Mouse (Mus musculus): ENCODE measurements around the gene Scg2.

Scg2 gene

DNA sequence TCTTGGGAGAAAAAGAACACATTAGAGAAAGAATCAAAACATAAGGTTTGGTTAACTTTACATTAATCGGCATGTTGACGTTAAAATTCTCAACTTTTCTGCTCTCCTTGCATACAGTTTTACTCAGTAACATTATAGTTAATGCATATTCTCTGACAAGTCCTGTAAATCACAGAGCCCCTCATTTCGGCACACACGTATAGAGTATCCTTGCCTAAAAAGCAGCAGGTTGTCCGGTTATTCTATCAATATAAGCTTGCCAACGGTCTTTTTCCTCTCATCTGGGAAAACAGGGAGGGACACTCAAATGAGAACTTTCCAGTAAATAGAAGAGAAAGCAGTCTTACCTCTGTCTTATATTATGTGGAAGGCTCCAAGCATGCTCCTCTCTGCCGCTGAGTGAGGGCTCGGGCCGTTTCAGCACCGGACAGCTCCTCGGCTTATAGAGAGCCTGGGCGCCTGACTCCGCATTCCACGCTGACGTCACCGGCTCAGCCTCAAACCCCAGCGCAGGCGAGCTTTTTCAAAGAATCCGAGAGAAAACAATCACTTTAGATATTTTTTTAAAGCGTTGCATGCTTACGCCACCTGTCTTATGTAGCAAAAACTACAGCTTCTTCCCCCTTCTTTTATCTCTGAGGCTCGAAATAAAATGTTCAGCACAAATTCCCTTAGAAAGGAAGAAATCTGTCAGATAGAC is at the start of gene Scg2:
Gene Scg2 (minus strand): TSS at position 512 of the 700 bp plus-strand sequence.
- peak; percentile 68 for DNase-seq (ENCODE audit: extremely low spot score, low read depth, low spot score)

DNA sequence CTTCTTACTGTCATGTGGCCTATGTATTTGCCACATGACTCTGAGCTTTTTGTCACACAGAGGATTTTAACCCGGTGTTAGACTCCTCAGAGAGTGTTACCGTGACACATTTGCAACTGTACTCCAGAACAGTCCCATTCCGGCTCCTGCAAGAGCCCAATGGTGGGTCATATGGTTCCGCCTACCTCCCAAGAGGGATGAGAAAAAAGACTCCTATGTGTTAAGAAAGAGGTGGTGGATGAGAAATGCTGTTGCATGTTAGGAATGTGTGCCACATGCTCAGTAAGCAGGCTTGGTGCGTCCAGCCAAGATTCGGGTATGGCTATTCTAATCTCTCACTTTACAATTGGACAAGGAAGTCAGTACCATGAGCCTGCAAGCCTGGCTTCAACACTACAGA is 45.6 kb upstream of the Scg2 start:
- DNase-seq (ENCODE audit: extremely low spot score, low read depth, low spot score) = no peak

DNA sequence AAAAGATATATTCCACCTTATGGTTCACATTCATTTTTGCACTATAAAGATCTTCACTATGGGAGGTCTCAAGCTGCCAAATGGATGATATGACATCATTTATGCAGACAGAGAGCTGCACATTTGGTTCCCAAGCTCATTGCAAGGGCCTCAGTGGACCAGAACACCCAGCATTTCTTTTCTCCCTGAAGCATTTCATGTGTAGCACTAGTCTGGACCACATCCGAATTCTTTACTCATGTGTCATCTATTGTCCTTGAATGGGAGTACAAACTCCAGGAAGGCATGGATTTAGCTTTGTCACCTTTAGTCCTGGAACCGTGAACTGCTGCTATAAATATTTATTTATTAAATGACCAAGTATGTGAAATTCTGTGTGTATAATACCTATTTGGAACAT is 30.9 kb upstream of the Scg2 start:
- DNase-seq (ENCODE audit: extremely low spot score, low read depth, low spot score) = no peak

DNA sequence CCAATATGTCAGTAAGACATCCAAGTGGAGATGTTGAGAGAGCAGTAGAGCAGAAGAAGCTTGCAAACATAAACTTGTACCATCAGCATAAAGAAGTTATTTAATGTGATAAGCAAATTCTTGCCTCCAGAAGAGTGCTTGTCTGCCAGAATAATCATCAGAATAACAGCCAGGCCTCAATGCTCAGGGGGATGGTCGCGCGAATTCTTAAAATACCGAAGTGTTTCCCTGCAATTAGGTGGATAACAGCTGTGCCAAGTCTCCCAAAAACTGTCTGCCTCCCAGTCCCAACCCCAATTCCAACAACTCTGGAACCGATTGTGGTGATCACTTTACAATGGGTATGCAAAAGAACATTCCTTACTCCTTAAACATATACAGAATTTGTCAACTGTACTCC is 30.0 kb upstream of the Scg2 start:
- DNase-seq (ENCODE audit: extremely low spot score, low read depth, low spot score) = no peak

DNA sequence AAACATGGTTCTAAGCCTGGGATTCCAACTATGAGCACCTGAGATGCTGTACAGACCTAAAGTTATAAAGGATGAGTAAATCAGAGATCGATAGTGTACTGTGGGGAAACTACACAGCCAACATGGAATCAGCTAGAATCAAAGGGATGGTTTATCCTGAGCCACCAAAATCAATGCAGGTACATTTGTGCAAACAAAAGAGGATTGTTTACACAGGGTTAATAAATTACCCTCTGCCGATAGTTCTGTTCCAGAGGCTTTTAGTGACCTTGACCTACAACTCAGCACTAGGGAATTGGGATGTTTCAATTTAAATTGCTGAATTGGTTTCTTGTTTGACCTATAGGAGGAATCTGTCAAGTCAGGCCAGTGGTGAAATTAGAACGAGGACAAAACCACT is 26.7 kb upstream of the Scg2 start:
- DNase-seq (ENCODE audit: extremely low spot score, low read depth, low spot score) = no peak

DNA sequence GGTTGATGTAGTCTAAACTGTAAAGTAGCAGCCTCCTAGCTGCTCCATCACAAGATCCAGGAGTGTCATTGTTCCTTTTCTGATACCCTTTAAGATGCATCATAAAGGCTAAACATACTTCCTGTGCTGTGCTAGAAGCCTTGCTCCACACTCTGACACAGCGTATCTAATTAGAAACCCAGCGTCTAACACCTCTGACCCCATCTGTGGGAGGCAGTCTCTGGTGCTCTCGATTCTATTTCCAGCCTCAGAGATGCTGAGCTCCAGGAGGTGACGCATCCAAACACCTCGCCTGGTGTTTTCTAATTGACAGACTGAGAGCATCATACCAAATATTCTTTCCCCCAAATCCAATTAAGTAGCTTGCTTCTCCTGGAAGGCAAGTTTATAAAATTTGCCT is 18.6 kb upstream of the Scg2 start:
- DNase-seq (ENCODE audit: extremely low spot score, low read depth, low spot score) = no peak

DNA sequence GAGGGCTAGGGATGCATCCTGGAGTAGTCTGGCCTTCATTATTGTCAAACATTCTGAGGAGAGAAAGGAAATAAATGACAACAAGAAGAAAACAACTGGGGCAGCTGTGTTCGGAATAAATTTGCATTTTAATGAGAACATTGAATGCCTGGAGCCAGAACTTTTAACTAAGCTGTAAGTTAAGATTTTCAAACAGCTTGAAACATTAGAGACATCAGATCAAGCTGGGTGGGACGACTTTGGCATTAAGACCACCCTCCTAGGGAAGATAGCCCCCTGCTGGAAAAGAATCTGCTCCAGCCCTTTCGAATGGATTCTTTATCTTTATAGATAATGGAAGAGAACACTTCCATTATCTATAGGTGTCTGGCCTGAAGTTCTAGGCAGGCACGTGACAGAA is 14.2 kb upstream of the Scg2 start:
- no peak for DNase-seq (ENCODE audit: extremely low spot score, low read depth, low spot score)

DNA sequence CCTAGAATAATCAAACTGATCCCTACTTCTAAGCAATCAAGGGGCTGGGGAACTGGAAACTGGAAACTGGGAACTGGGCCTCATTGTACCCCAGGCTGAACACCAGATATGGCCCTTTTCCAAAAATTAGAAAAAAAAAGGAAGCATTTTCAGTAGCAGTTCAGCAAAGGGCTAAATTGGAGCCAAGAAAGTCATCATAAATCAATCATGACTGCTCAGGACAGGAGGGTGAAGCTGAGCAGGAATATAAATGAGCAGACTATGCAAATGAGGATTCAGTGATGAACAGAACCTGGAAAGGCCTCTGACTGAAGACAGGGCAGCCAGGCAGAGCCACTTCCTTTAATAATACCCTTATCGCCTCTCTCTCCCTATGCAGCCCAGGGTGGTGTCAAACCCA is 12.4 kb upstream of the Scg2 start:
- no peak for DNase-seq (ENCODE audit: extremely low spot score, low read depth, low spot score)

DNA sequence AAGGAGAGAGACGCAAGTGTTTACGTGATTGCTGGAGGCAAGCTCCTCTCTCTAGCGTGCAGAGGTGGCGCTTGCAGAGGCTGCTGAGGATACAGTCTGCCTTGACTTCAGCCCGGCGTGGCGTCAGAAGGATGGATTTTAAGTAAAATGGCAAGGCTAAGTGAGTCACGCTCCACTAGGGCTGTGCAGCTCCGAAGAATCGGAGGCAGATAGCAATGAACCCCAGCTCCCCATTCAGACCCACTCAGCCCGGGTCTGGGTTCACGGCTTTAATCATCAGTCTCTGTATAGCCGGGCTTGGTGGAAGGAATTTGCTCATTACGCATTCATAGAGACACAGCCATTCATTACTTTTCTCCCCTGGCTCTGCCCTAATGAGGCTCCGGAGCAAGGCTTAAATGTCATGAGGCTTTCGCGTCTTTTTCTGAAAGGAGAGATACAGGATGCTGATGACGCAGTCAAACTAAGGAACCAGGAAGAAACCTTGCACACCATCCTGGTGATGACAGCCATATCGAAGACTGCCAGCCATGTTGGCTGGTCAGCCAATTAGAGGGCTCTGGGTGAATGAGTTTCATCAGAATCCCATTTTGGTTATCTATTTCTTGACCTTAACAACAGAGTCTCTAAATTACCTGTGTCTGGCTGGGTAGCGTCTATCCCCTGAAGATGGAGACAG is 10.6 kb upstream of the Scg2 start:
- no peak for DNase-seq (ENCODE audit: extremely low spot score, low read depth, low spot score)

DNA sequence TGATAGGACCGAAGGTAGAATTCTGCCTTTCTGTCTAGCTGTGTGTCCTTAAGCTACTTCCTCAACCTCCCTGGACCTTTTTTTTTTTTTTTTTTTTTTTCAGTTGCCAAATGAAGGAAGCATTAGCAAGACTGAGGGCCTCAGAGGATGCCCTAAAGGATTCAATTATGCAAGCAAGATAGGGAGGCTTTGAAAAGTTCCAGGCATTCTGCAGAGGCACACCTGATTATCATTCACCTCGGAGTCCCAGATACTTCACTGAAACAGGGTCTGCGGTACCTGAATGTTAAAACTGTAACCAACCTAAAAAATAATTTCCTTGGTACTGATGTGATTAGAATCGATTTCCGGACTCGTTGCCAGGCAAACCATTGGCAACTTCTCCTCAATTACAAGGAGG is 10.0 kb upstream of the Scg2 start:
- DNase-seq (ENCODE audit: extremely low spot score, low read depth, low spot score) = no peak

DNA sequence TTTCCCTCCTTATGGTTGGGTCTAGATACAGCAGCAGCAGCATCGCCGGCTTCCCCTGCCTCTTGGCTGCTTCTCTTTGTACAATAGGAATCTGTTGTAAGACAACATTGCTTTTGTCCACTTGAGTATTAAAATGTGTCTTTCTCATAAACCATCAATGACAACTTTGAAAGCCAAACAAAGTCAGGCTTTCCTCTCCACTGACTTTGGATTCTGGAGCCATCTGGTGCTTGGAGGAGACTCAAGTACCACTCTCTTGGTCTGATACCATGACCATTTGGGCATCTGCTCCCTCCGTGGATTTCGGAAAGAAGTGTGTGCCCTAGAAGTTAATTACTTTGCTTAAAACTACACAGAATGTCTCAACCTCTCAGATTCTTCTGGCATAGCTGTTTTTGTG is 5.7 kb upstream of the Scg2 start:
- DNase-seq (ENCODE audit: extremely low spot score, low read depth, low spot score) = no peak

DNA sequence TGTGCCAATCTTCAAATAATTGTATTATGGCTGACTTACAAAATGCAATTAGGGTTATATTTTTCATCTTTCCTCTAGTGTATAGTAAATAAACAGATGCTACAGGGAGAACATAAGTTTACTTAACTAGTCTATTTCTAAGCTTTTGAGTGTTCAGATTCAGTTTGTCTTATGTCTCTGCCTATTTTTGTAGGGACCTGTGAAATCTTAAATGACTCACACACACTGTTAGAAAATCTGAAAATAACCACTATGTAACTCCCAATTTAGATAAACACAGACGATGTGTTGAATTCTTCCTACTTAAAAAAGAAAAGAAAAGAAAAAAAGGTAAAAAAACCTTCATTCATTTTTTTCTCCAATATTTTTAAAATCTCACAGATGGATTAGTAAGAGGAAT is 2.2 kb downstream of the Scg2 start:
- no peak for DNase-seq (ENCODE audit: extremely low spot score, low read depth, low spot score)

DNA sequence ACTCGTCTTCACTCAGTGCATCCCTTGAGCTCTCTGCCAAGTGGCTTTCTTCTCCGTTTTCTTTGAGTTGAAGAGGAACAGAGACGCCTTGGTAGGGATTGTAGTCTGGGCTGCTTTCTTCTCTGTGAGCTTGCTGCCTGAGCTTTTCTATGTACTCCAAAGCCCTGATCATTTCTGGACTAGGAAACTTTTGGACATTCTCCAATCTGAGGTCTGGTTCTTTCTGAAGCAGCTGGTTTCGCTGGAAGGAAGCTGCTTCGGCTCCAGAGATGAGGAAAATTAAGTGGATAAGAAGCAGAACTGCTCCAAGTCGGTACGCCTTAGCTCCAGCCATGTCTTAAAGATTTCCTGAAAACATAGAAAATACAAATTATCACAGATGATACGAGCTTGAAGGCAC is 3.2 kb downstream of the Scg2 start:
- DNase-seq (ENCODE audit: extremely low spot score, low read depth, low spot score) = no peak

DNA sequence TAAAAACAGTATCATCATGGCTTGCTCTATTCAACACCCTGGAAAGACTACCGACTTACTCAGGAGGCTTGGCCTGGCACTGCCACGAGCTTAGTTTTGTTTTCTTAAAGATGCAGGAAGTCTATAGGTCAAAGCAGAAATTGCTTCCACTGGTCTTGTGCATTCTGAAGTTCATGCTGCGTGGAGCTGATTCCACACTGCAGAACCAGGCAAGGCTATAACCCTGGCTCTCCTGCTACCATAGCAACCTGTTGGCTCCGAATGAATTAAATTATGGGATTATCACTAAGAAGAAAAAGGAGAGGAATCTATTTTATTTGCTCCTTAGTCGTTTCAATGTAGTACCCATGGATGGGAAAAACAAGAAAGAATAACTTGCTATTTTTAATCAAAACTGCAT is 10.9 kb downstream of the Scg2 start:
- DNase-seq (ENCODE audit: extremely low spot score, low read depth, low spot score) = no peak

DNA sequence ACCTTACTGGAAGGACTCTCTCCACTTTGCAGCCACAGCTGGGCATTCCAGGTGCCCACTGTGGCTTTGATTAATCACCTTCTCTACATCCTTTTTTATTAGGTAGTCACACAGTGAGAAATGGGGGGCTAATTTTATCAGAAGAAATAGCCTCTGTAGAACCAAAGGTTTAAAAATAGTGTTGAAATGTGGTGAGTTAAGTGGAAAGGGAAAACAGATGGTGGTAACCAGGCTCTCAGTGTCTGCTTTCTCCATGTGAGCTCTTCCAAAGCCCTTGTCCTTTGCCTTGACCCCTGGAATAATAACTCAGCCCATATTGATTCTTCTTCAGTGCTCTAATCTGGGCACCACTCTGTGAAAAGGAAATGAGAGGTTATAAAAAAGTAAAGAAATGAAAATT is 24.4 kb downstream of the Scg2 start:
- peak; percentile 39 for DNase-seq (ENCODE audit: extremely low spot score, low read depth, low spot score)

DNA sequence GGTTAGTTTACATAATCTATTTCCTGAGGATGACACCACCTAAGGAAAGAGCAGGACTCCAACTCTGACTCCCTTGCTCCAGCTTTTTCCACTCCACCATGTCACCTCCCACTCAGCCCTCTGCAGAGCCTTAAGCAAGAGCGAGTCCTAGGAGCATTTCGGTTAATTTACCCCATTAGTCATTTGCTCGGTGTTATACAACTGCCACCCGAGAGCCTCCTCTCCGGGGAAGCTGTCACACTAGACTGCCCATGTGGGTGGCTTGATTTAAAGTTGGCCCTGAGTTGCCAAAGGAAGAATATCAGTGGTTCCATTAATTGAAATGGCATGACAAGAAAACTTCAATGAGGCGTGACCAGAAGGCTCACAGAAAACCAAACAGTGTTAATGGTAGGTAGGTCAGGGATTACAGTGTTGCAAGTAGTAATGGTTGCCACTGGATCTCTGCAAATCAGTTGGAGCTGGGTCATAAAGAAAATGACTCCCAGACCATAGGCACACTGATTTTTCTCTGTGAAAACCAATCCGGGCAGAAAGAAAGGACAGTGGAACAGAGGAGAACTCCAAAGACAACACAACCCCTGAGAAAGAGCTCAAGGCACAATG is 33.5 kb downstream of the Scg2 start:
- DNase-seq (ENCODE audit: extremely low spot score, low read depth, low spot score) = no peak

DNA sequence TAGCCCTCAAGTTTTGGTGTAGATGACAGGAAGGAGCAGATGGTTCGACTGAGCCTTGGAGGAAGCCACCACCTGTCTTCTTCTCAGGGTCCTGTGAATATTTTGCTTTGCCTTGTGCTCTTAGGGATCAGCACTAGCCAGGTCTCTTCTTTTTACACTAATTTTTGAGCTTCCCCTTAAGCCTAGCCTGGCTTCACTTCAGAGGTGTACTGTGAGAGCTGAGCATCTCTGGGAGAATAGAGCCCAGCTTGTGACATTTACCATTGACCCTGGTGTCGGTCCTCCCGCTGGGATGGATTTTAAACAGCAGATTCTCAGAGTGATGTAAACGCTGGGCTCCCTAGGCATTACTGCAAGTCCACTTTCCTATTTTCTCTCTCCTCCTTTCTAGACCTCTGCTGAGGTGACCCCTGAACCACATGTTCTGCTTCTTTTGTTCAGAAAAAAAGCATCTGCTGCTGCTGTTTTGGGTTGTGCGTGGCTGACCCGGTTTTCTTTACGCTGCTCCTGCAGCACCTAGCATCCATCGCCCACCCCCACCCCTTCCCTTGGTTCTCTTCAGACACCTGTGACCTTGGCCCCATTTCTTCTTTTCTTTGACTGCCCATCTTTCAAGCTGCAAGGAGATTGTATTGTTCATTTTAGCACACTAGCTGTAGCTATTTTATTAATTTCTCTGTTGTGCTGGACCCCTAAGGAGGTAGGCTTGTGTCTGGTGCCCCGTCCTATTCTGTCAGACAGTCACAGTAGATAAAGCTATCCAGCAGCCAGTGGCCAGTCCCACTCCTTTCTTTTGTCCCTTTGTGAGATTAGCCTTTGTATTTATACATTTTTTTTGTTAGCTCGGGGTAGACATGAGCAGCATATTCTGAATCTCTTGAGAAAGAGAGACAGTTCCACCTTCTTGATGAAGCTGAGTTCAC is 38.6 kb downstream of the Scg2 start:
- no peak for DNase-seq (ENCODE audit: extremely low spot score, low read depth, low spot score)

DNA sequence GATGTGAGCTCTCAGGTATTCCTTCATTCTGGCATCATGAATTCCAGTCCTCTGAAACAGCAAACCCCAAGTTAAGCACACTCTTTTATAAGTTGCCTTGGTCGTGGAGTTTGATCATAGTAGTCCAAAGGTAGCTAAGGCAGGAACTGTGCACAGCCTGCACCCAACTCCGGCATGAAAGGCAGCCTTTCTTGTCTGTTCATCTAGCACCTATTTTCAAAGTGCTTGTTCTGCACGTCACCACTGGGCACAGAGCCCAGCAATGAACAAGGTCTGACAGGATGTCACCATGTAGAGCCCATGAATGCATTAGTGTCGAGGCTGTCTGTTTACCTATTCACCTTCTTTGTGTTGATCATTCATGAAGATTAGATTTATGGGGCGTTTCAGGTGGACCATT is 39.6 kb downstream of the Scg2 start:
- no peak for DNase-seq (ENCODE audit: extremely low spot score, low read depth, low spot score)

Measured in hindlimb bud, embryonic 11.5 days (tissue).